Mouse (Mus musculus) megakaryocyte progenitor cell, adult 5-6 weeks (primary cell): ENCODE measurements around the gene Vmn1r197. TPM values are rescaled to one million over a fixed set of nuclear protein-coding genes. Genes with fewer than 3 reads are reported as not detected.
"Not testable (repeated sequence)": the region's sequence is repeated elsewhere in the genome, so short reads cannot be mapped to it uniquely, and the experiment has no call there.

Experiments used
- ATAC-seq: replicated peaks from 2 replicates; pipeline ENCODE4 v1.8.0; 2016; ENCODE audit warnings: mild to moderate bottlenecking, moderate TSS enrichment, inconsistent platforms; ENCODE audit not compliant: poor library complexity
- total RNA-seq, 2 experiments: library from RNA; stranded (forward) in 1 of 2; stranded (reverse) in 1 of 2; fragments of 157-497, 149-512 nt in 1 of 2; fragments of 200-1000 nt in 1 of 2; gene quantifications; 2 replicates each; pipeline versions ENCODE4 v1.2.3 to v1.2.4; 2015 to 2017

Gene Vmn1r197
- total RNA-seq (2015) (not detected in 2 replicates), total RNA-seq (2017) (not detected in 2 replicates)

DNA sequence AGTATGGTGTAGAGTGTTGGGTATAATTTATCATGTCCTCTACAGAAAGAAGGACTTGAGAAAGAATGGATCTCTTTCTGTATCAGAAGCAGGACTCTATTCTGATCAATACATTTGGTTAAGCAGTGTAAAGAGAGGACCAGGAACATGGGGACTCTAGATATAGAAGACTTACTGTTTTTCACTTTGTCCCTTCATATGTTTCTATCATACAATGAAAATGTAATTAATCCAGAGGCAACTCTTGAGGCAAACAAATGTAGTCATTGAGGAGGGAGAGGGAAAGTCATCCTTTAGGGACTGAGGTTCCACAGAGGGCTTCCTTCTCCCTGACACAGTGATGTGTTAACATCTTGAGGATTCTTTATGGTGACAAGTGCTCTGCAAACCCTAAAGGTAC lies at the start of gene Vmn1r197:
Gene Vmn1r197 (plus strand): TSS at position 301 of the 400 bp plus-strand sequence.
- no peak for ATAC-seq

DNA sequence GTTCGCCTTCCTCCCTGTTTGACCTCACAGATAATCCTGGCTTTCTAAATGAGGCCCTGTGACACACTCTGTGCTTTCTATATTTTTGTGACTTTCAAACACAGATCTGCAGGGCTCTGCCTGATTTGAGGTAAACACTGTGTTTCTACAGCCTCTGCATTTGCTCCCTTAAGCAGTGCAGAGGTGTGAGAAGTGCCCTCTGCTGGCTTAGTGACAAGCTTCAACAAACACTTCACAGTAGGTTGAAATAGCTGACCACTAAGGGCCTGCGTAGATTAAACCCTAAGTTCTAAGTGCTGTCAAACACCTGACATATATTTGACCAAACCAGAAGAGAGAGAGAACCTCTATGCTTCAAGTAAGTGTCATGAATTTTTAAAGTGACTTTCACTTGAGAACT lies 39.8 kb upstream of the Vmn1r197 start:
- no peak for ATAC-seq

DNA sequence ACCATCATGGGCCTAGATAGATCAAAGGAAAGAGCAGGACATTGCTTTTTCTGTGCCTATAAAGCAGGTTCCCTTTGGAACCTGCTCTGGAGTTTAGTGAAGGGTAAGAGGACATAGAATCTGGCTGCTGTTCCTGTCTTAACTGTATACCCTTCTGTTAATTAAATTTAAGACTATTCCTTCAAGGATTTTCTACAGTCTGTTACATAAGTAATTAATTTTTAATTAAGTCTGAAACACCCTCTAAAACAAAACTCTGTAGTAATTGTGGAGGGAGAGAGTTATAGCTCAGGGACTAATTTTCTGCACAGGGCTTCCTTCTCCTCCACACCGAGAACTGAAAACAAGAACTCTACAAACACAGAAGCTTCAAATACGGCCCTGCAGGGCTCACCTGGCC lies 34.8 kb upstream of the Vmn1r197 start, which contains the start of gene Vmn1r196:
Gene Vmn1r196 (plus strand): TSS at position 301 of the 400 bp plus-strand sequence.
- ATAC-seq = no peak

- not testable (repeated sequence) for ATAC-seq
Measured at GRCm38 (mm10) chr13:22308075-22308474, 16.3 kb upstream of the Vmn1r197 start.

GRCm38 (mm10) chr13:22315361-22315760 lies 9.0 kb upstream of the Vmn1r197 start:
- ATAC-seq = no peak

- ATAC-seq = no peak
Measured at GRCm38 (mm10) chr13:22317366-22317765, 7.0 kb upstream of the Vmn1r197 start.

- no peak for ATAC-seq
Measured at GRCm38 (mm10) chr13:22320091-22320490, 4.3 kb upstream of the Vmn1r197 start.

DNA sequence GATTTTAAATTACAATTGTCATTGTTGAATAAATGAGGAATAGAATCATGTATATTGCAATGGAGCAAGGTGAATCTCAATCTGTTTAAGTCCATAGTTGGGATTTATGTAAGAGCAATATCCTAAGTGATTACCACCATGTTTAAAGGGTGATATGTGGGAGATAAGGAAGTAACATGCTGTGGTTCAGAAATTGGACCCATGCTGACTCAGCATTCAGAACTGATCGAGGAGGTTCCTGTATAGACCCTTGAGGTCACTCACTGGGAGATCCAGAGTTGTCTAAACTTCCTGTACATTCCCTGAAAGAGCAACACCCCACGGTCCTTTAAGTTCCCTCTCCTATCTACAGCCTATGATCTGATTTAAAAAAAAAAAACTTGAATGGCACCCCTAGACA lies 8.9 kb downstream of the Vmn1r197 start:
- ATAC-seq = no peak

DNA sequence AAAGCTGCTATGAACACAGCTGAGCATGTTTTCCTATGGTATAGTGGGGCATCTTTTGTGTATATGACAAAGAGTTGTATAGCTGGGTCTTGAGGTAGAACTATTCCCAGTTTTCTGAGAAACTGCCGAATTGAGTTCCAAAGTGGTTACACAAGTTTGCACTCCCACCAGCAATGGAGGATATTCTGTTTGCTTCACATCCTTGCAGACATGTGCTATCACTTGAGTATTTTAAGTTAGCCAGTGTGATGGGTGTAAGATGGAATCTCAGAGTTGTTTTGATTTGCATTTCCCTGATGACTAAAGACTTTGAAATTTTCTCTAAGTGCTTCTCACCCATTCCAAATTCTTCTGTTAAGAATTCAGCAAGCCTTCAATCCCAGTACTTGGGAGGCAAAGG lies 11.2 kb downstream of the Vmn1r197 start:
- ATAC-seq = no peak

DNA sequence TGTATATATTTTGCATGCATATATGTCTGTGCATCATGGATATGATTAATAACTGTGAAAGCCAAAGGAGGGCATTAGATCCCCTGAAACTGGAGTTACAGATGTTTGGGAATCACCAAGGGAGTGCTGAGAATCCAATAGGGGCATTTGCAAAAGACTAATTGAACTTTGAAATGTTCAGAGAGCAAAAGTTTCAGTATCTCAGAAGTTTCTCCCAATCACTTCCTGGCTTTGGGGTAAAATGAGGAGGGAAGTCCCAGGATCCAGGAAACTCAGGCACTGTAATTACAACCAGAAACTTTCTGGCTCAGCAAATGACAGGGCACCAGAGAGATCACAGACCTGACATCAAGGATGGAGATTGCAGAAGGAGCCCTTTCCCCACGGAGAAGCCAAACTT lies 25.7 kb downstream of the Vmn1r197 start, which contains the start of gene Vmn1r198:
Gene Vmn1r198 (plus strand): TSS at position 301 of the 400 bp plus-strand sequence.
- no peak for ATAC-seq

- no peak for ATAC-seq
Measured at GRCm38 (mm10) chr13:22350813-22351212, 26.4 kb downstream of the Vmn1r197 start.

DNA sequence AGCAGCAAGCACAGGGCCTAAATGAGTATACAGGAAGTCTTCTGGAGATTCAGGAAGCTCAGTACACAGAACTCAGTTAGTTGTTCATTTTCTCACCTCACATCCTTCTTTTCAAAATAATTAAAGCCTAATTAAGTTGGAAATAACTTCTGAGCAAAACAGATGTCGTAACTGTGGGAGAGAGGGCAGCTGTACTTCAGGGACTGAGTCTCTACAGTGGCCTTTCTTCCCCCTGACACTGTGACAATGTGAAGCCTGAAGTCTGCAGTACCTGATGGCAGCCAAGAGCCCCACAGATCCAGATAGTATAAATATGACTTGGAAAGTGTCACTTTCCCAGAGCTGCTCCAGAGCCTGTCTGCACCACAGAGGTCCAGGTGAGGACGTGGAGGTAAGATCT lies 55.1 kb downstream of the Vmn1r197 start, which contains the start of gene Vmn1r199:
Gene Vmn1r199 (plus strand): TSS at position 301 of the 400 bp plus-strand sequence.
- no peak for ATAC-seq

DNA sequence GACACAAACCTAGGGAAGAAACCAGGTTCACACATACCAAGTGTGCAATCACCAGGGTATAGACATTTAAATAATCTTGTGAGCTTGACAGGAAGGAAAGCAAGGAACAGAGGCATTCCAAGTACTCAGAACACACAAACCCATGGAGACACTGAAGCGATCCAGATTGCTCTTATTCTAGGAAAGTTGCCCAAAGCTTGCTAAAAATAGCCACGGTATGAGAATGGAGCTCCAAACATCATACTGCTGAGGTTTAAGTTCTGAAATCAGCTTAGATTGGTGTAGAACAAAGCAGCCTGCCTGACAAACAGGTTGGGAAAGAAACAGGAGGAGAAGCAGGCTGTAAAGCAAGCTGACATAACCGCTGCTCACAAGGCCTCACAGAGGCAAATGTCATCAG lies 56.7 kb downstream of the Vmn1r197 start:
- not testable (repeated sequence) for ATAC-seq

Other genes starting within 250 kb of the Vmn1r197 start
- gene Vmn1r188, start 240.1 kb upstream of the Vmn1r197 start, total RNA-seq (2015) = not detected in 2 replicates
- gene Vmn1r188, start 240.1 kb upstream of the Vmn1r197 start, total RNA-seq (2017) = not detected in 2 replicates
- gene Vmn1r189, start 218.8 kb upstream of the Vmn1r197 start, total RNA-seq (2015) = not detected in 2 replicates
- not detected in 2 replicates for gene Vmn1r189, start 218.8 kb upstream of the Vmn1r197 start, total RNA-seq (2017)
- not detected in 2 replicates for gene Vmn1r191, start 140.6 kb upstream of the Vmn1r197 start, total RNA-seq (2015)
- gene Vmn1r191, start 140.6 kb upstream of the Vmn1r197 start, total RNA-seq (2017) = not detected in 2 replicates
- not detected in 2 replicates for gene Vmn1r192, start 133.4 kb upstream of the Vmn1r197 start, total RNA-seq (2015)
- not detected in 2 replicates for gene Vmn1r192, start 133.4 kb upstream of the Vmn1r197 start, total RNA-seq (2017)
- not detected in 2 replicates for gene Vmn1r193, start 101.4 kb upstream of the Vmn1r197 start, total RNA-seq (2015)
- not detected in 2 replicates for gene Vmn1r193, start 101.4 kb upstream of the Vmn1r197 start, total RNA-seq (2017)
- not detected in 2 replicates for gene Vmn1r194, start 80.4 kb upstream of the Vmn1r197 start, total RNA-seq (2015)
- gene Vmn1r194, start 80.4 kb upstream of the Vmn1r197 start, total RNA-seq (2017) = not detected in 2 replicates
- not detected in 2 replicates for gene Vmn1r195, start 54.1 kb upstream of the Vmn1r197 start, total RNA-seq (2015)
- not detected in 2 replicates for gene Vmn1r195, start 54.1 kb upstream of the Vmn1r197 start, total RNA-seq (2017)
- not detected in 2 replicates for gene Vmn1r196, start 34.7 kb upstream of the Vmn1r197 start, total RNA-seq (2015)
- not detected in 2 replicates for gene Vmn1r196, start 34.7 kb upstream of the Vmn1r197 start, total RNA-seq (2017)
- gene Vmn1r198, start 25.8 kb downstream of the Vmn1r197 start, total RNA-seq (2015) = not detected in 2 replicates
- gene Vmn1r198, start 25.8 kb downstream of the Vmn1r197 start, total RNA-seq (2017) = not detected in 2 replicates
- gene Vmn1r199, start 55.2 kb downstream of the Vmn1r197 start, total RNA-seq (2015) = not detected in 2 replicates
- gene Vmn1r199, start 55.2 kb downstream of the Vmn1r197 start, total RNA-seq (2017) = not detected in 2 replicates
- gene Vmn1r200, start 65.8 kb downstream of the Vmn1r197 start, total RNA-seq (2015) = not detected in 2 replicates
- not detected in 2 replicates for gene Vmn1r200, start 65.8 kb downstream of the Vmn1r197 start, total RNA-seq (2017)
- not detected in 2 replicates for gene Vmn1r201, start 147.3 kb downstream of the Vmn1r197 start, total RNA-seq (2015)
- gene Vmn1r201, start 147.3 kb downstream of the Vmn1r197 start, total RNA-seq (2017) = not detected in 2 replicates
- gene Vmn1r202, start 180.8 kb downstream of the Vmn1r197 start, total RNA-seq (2015) = not detected in 2 replicates
- gene Vmn1r202, start 180.8 kb downstream of the Vmn1r197 start, total RNA-seq (2017) = not detected in 2 replicates
- not detected in 2 replicates for gene Vmn1r203, start 193.5 kb downstream of the Vmn1r197 start, total RNA-seq (2015)
- 0.04 TPM in 1 of 2 replicates, not detected in the other for gene Vmn1r203, start 193.5 kb downstream of the Vmn1r197 start, total RNA-seq (2017)
- not detected in 2 replicates for gene Vmn1r204, start 228.6 kb downstream of the Vmn1r197 start, total RNA-seq (2015)
- gene Vmn1r204, start 228.6 kb downstream of the Vmn1r197 start, total RNA-seq (2017) = not detected in 2 replicates